Mouse (Mus musculus) lung, adult 10 weeks (tissue): ENCODE data around the gene Ttc24. TPM values are rescaled to one million over a fixed set of nuclear protein-coding genes. Genes with fewer than 3 reads are reported as not detected.

Experiments used
- polyA plus RNA-seq: library from polyadenylated mRNA; stranded (reverse); fragments of 350-450 nt; fragmentation: Illumina TruSeq; extraction: RNeasy Lipid Tissue Mini Kit (QIAGEN cat#74804); gene quantifications from one replicate; pipeline ENCODE4 v1.2.3, GENCODE M21; 2014; ENCODE audit warnings: low read depth, low replicate concordance; ENCODE audit not compliant: insufficient read depth

The Ttc24 gene
- polyA plus RNA-seq, result not detected

DNA sequence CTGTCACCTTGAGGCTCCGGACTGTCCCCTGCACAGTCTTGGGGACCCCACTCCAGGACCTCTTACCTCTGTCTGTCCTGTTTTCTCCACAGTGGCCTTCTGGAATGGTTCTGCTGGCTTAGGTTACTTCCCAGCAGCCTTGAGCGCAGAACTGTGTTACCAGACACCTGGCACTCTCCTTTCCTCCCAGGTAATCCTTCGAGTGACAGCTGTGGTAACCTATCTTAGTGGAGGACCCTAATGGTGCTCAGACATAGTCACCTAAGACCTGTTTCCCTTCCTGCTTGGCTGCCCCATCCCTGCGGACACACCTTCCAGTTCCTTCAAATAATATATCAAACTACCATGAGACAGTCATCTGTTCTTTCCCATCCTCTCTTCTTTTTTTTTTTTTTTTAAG lies at the start of gene Ttc24:
Gene Ttc24, minus strand, starts transcription at position 101 of the 400 bp plus-strand sequence.

DNA sequence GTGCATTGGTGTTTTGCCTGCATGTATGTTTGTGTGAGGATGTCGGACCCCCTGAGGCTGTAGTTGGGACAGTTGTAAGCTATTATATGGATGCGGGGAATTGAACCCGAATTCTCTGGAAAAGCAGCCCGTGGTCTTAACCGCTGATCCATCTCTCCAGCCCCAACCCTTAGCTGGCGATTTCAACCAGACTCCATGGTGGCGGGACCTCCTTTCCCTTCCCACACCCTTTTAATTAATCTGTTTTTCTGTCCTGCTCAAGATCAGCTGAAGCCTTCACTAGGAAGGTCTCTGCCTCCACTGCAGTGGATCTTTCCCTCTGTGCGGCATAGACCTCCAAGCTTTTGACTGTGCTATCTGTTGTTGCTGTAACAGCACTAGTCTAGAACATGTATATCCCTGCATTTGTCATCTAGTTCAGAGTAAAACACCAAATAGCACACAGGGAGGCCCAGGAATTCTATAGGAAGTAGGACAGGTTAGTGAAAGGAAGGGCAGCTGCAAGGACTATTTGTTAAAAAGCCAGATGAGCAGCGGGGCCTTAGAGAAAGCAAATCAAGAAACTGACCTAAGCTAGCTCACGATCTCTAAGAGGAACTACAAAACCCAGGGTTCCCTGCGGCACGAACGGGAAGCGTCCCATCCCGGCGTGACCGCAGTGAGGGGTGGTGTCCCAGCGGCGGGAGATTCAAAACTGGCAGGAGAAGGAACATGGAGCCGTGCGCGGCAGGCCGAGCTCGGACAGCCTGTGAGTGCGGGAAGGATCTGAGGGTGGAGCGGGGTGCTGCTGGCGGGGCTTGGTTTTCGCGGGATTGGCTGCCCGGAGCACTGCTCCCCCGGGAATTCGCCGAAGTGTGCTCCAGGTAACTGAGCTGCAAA lies 3.5 kb upstream of the Ttc24 start, which contains the start of gene Iqgap3:
Gene Iqgap3, plus strand, starts transcription at position 627 of the 879 bp plus-strand sequence.

DNA sequence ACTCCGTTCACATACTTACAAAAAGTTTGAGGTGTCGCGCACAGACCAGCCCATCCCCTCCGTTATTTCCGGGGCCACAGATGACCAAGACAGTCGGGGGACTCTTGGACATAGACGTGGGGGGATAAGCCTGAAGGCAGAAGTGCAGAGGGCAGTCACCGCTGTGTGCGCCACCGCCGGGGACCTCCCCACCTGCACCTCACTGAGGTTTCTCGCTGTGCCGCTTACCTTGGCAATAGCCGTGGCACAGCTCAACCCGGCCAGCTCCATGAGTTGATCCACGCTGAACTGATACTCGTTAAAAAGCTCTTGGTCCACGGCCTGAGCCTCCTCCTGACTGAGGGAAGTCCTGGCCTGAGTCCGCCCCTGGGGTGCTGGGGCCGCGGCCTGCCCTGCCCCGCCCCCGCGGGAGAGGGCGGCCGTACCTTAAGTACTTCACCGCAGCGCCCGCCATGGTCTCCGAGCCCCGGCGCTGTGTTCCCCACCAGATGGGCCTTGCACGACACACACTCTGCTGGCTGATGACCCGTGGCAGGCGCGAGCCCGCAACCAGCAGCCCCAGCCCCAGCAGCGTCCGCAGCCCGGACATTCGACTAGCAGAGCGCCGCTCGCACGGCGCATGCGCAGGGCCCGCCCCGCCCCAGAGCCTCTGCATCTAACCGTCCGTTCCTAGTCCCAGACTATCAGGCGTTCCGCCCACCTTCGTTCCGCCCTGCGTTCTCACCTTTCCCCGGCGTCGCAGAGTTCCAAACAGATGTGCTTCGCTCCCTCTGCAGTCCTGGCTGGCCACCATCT lies 20.0 kb downstream of the Ttc24 start, which contains the start of gene Naxe:
Gene Naxe, minus strand, starts transcription at position 594 of the 795 bp plus-strand sequence.

DNA sequence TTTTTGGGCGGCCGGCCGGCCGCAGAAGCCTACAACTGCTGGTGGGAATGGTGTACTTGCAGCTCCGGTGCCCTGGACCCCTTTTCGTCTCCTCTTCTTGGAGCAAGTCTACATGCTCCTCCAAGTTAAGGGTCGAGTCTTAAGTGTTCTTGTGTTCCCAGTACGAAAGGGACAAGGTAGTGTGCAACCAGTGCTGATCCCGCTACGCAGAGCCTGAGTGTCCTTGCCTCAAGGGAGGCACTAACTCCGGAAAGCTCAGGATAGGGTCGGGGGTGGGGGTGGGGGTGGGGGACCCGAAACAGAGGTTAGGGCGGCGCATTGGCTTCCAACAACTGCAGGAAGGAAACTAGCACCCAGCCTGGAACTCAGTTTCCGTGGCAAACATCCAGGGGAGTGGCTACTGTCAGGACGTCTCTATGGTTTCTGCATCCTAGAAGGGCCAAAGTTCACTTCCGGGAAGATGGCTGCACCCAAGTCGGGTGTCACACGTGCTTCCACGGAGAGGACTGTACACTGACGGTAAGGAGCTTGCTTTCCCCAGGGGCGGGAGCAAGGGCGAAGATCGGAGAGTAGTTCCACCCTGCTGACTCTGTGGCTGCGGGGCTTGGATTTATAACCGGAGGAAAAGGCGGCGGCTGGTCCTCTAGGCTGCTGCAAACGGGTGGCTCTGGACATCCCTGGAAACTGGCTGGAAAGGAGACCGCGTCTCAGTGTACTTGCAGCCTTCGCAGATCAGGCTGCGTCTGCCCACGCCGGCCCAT lies 35.3 kb downstream of the Ttc24 start, which contains the start of gene Gpatch4:
Gene Gpatch4, plus strand, starts transcription at position 448 of the 761 bp plus-strand sequence.

DNA sequence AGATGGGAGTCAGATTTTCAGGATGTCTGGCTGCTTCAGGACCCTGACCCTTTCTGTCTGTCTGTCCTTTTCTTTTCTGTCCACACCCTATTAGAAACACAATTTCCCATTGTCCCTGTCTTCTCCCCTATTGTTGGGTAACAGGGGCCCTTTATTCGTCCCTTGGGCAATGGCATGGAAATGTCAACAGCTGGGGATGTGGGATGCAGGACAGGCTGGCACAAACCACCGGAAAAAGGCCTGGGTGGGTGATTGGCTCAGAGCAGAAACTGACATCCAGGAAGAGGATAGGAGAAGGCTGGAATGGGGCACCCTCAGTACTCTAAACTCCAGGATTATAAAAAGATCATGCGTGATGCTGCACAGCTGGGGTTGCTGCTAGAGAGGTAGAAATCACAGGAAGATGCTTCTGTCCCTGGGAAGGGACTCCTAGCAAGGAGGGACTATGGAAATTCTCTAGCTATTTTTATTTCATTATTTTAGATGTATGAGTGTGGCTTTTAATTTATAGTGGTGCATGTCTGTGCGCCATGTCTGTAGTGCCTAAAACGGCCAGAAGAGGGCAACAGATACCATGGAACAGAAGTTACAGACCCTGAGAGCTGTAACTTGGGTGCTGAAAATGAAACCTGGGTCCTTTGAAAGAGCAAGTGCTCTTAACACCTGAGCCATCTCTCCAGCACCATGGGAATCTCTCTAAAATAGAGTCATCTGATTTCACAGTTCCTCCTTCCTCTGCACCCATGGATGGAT lies 50.5 kb downstream of the Ttc24 start, which contains the start of gene Hapln2:
Gene Hapln2, minus strand, starts transcription at position 150 of the 753 bp plus-strand sequence.

Other genes with a start within 250 kb of the Ttc24 start
- gene Sh2d2a, start 231.5 kb downstream of the Ttc24 start, polyA plus RNA-seq, result 1.9 TPM
- gene Prcc, start 192.7 kb downstream of the Ttc24 start, polyA plus RNA-seq, result 23.4 TPM
- 89.3 TPM for gene Hdgf, start 172.0 kb downstream of the Ttc24 start, polyA plus RNA-seq
- 108 TPM for gene Mrpl24, start 158.8 kb downstream of the Ttc24 start, polyA plus RNA-seq
- gene Isg20l2, start 148.0 kb downstream of the Ttc24 start, polyA plus RNA-seq, result 12.4 TPM
- 10.1 TPM for gene Rrnad1, start 147.6 kb downstream of the Ttc24 start, polyA plus RNA-seq
- gene Crabp2, start 129.6 kb downstream of the Ttc24 start, polyA plus RNA-seq, result not detected
- 28.8 TPM for gene Nes, start 107.2 kb downstream of the Ttc24 start, polyA plus RNA-seq
- 1.6 TPM for gene Bcan, start 78.1 kb downstream of the Ttc24 start, polyA plus RNA-seq
- gene Hapln2, start 50.7 kb downstream of the Ttc24 start, polyA plus RNA-seq, result not detected
- 14.7 TPM for gene Gpatch4, start 35.2 kb downstream of the Ttc24 start, polyA plus RNA-seq
- 129 TPM for gene Naxe, start 19.8 kb downstream of the Ttc24 start, polyA plus RNA-seq
- 0.18 TPM for gene Iqgap3, start 3.7 kb upstream of the Ttc24 start, polyA plus RNA-seq
- 18.9 TPM for gene Mef2d, start 64.1 kb upstream of the Ttc24 start, polyA plus RNA-seq
- 4.9 TPM for gene Rhbg, start 176.4 kb upstream of the Ttc24 start, polyA plus RNA-seq
- gene Gm38392, start 208.9 kb upstream of the Ttc24 start, polyA plus RNA-seq, result 0.94 TPM
- gene Tsacc, start 218.7 kb upstream of the Ttc24 start, polyA plus RNA-seq, result 4.4 TPM
- gene Cct3, start 218.8 kb upstream of the Ttc24 start, polyA plus RNA-seq, result 129 TPM
- gene Glmp, start 246.7 kb upstream of the Ttc24 start, polyA plus RNA-seq, result 149 TPM